Mouse (Mus musculus) hindbrain, embryonic 12.5 days (tissue): ENCODE data around the gene Rbfox1. TPM values are rescaled to one million over a fixed set of nuclear protein-coding genes. Genes with fewer than 3 reads are reported as not detected.

Experiments
- ATAC-seq: fragments of 200-750 bp; cut with Nextera tagmentation; 2 replicates; pipeline ENCODE4 v1.8.0; 2017; ENCODE audit warnings: moderate TSS enrichment; ENCODE audit not compliant: low FRiP score
- H3K27ac ChIP-seq: fragments of 300-500 bp; sonication (generic); 2 replicates; pipeline ENCODE4 v1.5.1; 2016; ENCODE audit warnings: mild to moderate bottlenecking
- H3K27me3 ChIP-seq: fragments of 300-500 bp; sonication (generic); 2 replicates; pipeline ENCODE4 v1.6.1; 2016; ENCODE audit warnings: mild to moderate bottlenecking
- H3K36me3 ChIP-seq: fragments of 300-500 bp; sonication (generic); 2 replicates; pipeline ENCODE4 v1.6.1; 2016; ENCODE audit warnings: mild to moderate bottlenecking
- H3K4me1 ChIP-seq: fragments of 300-500 bp; sonication (generic); 2 replicates; pipeline ENCODE4 v1.6.1; 2016
- H3K4me2 ChIP-seq: fragments of 300-500 bp; sonication (generic); replicated peaks from 2 replicates; pipeline ENCODE4 v1.6.1; 2016; ENCODE audit warnings: mild to moderate bottlenecking
- H3K4me3 ChIP-seq: fragments of 300-500 bp; sonication (generic); 2 replicates; pipeline ENCODE4 v1.5.1; 2016; ENCODE audit warnings: mild to moderate bottlenecking
- H3K9ac ChIP-seq: fragments of 300-500 bp; sonication (generic); 2 replicates; pipeline ENCODE4 v1.6.1; 2016; ENCODE audit warnings: mild to moderate bottlenecking, moderate library complexity
- H3K9me3 ChIP-seq: fragments of 300-500 bp; sonication (generic); replicated peaks from 2 replicates; pipeline ENCODE4 v1.6.1; 2016; ENCODE audit warnings: mild to moderate bottlenecking
- WGBS: fragments of 180-500 bp; shearing (Covaris S2); methylation state at CpG from one replicate; pipeline ENCODE4 v1.1.7; 2016; 5-methylcytosine and 5-hydroxymethylcytosine counted together
- polyA plus RNA-seq: library from polyadenylated mRNA; unstranded; fragments of >200 nt; fragmentation: Nextera tagmentation; extraction: Ambion mirVana; gene quantifications from 2 replicates; pipeline ENCODE4 v1.2.1, GENCODE M21; 2016

Gene Rbfox1
- polyA plus RNA-seq, 1 experiment from 2014 or later, result 50.1 TPM

DNA sequence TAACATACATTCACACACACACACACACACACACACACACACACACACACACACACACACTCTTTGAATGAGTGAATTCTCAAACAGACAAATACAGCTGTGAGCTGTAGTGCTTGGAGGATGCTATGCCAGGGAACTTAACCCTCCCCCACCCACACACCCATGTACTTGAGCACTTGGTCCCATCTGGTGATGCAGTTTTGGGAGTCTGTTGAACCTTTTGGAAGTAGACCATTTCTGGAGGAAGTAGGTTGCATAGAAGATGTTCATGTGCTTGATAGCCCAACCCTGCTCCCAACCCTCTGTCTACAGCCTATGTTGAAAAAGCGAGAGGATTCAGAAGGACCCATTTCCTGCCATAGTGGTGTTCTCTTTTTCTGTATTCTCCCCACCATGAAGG lies 1378.1 kb downstream of the Rbfox1 start:
- 97% methylated on average over 1 of the region's 1 CpGs for WGBS
- no peak overlapping the region for H3K27ac ChIP-seq
- no peaks in the 10 kb centered on the region for H3K36me3 ChIP-seq
- H3K4me3 ChIP-seq, result no peak overlapping the region
- no peaks in the 10 kb centered on the region for H3K27me3 ChIP-seq
- no peak overlapping the region for H3K9ac ChIP-seq
- H3K4me2 ChIP-seq, result no peak overlapping the region
- no peak for ATAC-seq
- no peaks in the 10 kb centered on the region for H3K4me1 ChIP-seq
- H3K9me3 ChIP-seq, result no peaks in the 10 kb centered on the region

DNA sequence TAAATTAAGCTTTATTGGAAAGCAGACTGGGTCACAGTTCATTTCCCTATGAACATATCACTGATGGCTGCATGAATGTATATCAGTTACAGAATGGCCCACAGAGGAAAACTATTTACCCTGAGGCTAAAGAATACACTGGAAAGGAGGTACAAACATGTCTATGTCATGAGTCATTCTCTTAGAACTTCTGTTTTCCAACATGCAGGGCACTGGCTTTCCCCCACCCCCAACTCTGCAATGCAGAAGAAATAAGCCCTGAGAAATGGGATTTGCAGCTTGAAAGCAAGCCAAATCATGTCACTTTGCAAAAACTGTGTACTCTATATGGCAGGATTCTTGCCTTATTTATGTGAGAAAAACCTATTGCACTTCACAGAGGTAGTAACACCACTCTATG lies 1380.6 kb downstream of the Rbfox1 start:
- H3K4me1 ChIP-seq, result no peaks in the 10 kb centered on the region
- H3K4me2 ChIP-seq, result no peak overlapping the region
- no peak for ATAC-seq
- H3K9ac ChIP-seq, result no peak overlapping the region
- no peaks in the 10 kb centered on the region for H3K36me3 ChIP-seq
- no peak overlapping the region for H3K27ac ChIP-seq
- H3K27me3 ChIP-seq, result no peaks in the 10 kb centered on the region
- no peaks in the 10 kb centered on the region for H3K9me3 ChIP-seq
- H3K4me3 ChIP-seq, result no peak overlapping the region

DNA sequence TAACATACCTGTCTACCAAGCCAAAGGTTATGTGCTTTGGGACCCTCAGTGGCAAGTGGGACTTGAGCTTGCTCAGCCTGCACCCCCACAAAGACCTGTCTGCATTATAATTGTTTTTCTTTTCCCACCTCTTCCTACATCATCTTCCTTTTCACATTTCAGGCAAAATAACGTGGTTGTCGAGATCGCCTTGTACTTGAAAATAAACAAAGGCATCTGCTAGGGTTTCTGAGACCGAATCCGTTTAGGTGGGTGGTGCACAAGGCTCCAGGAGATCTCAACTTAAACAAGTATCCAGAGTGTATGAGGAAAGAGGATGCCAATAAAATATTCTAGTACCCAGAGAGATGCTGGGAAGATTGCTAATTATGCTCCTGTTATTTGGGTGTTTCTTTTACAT lies 1390.3 kb downstream of the Rbfox1 start:
- Histone ChIP-seq H3K4me2 (no peak overlapping the region), H3K27me3 (no peaks in the 10 kb centered on the region), H3K4me1 (peaks cover 2% of the 10 kb centered on the region; the same call in 1 of the 2 replicates), H3K4me3 (no peak overlapping the region), H3K9ac (no peak overlapping the region), H3K36me3 (no peaks in the 10 kb centered on the region), H3K27ac (no peak overlapping the region), H3K9me3 (no peaks in the 10 kb centered on the region)
- no peak for ATAC-seq
- 92% methylated on average over 5 of the region's 5 CpGs for WGBS

DNA sequence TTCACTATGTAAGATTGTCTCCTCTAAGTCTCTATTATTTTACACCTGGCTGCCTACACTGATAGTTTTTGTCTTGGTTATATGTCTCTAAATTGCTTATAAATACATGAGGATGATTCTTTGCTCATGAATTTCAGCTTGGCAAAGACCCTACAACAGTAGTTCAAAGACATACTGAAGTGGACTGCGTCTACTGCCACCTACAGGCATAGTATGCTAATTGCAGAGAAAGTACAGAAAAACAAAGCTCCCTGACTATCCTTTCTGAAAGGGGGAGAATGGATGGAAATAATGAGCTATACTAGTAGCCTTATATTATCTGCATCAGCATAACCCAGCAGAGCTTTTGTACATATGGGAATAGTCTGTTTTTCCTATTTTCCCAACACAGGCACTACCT lies 1390.7 kb downstream of the Rbfox1 start:
- no peak overlapping the region for H3K27ac ChIP-seq
- no peaks in the 10 kb centered on the region for H3K27me3 ChIP-seq
- H3K9me3 ChIP-seq, result no peaks in the 10 kb centered on the region
- H3K9ac ChIP-seq, result no peak overlapping the region
- ATAC-seq, result no peak
- peaks cover 2% of the 10 kb centered on the region; the same call in 1 of the 2 replicates for H3K4me1 ChIP-seq
- no peak overlapping the region for H3K4me3 ChIP-seq
- 60% methylated on average over 1 of the region's 1 CpGs for WGBS
- no peaks in the 10 kb centered on the region for H3K36me3 ChIP-seq
- H3K4me2 ChIP-seq, result no peak overlapping the region

DNA sequence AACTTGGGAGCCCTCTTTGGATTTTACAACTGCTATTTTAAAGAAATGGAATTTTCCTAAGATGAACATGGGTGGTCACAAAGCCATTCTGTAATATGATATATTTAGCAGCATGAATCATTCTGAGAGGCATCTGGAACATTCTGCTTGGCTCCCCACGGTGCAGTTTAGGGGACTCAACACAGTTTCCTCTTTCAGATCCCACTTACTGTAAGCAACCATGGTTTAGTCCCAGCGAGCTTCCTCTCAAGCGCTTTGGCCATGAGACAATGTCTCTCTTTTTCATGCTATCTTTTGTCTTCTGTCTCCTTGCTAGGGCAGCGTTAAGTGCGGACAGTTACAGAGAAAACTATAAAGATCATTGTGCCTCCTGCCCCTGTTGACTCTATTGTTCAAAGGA lies 1394.4 kb downstream of the Rbfox1 start:
- no peak for ATAC-seq
- Histone ChIP-seq H3K9me3 (no peaks in the 10 kb centered on the region), H3K4me2 (no peak overlapping the region), H3K4me3 (no peak overlapping the region), H3K27ac (0 out of 2 replicates have a peak overlapping the region, but pooled peaks have one; percentile 30), H3K4me1 (peaks cover 2% of the 10 kb centered on the region; the same call in 1 of the 2 replicates), H3K27me3 (no peaks in the 10 kb centered on the region), H3K36me3 (no peaks in the 10 kb centered on the region), H3K9ac (no peak overlapping the region)
- 64% methylated on average over 5 of the region's 5 CpGs for WGBS

DNA sequence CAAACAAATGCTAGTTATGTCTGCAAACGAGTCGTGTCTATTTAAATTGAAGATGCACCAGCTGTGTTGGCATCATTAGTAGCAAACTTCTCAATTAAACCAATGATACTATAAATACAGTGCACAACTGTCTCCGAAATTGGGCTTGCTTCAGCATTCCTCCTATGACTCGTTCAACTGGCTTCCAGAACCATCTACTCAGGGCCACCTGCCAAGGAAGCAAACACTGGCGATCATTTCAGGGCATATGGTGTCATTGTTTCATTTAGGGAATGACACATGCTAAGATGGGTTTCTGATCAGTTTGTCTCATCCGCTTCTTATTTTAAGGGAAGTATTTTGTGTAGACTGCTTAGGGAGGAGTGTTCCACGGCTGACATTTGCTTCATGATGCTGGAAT lies 1397.1 kb downstream of the Rbfox1 start:
- Histone ChIP-seq H3K36me3 (no peaks in the 10 kb centered on the region), H3K4me3 (no peak overlapping the region), H3K9me3 (no peaks in the 10 kb centered on the region), H3K4me1 (peaks cover 2% of the 10 kb centered on the region; the same call in 1 of the 2 replicates), H3K4me2 (no peak overlapping the region), H3K27ac (no peak overlapping the region), H3K9ac (no peak overlapping the region), H3K27me3 (no peaks in the 10 kb centered on the region)
- no peak for ATAC-seq
- WGBS, result 93% methylated on average over 7 of the region's 7 CpGs

DNA sequence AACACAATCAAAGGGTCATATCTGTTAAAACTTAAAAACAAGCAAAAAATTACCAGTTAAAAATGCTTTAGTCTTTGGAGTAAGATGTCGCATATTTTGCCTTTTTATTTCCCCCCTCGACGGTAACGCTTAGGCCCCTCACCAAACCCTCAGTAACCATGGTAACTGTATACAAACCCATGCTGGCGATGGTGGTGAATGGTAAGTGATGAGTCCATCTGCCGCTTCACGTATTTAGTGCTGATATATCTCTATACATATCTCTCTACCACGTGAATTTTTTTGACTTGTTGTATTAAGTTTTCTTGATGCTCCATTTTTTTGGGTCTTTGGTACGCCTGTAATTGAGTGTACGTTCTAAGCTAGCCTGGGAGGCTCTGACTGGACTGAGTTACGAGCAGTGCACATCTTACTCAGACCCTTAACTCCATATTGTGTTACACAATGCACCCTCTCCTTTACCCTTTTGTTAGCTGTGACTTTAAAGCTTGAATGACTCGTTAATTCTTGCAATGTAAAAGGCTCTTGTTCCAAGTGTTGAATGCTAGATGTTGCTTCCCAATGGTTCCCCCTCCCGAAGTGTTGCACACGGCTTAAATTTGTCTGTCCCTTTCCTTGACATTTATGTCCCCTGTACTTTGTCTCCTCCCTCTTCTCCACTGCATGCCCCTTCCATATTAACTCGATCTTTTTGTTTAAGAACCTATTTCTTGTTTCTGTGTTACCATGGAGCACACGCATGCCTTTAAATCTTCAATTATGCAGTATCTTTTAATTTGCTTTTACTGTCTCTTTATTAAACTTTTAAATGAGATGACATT lies 1408.0 kb downstream of the Rbfox1 start:
- H3K27me3 ChIP-seq, result no peaks in the 10 kb centered on the region
- no peak overlapping the region for H3K9ac ChIP-seq
- H3K4me3 ChIP-seq, result no peak overlapping the region
- peak; percentile 80 for ATAC-seq
- H3K36me3 ChIP-seq, result no peaks in the 10 kb centered on the region
- no peaks in the 10 kb centered on the region for H3K9me3 ChIP-seq
- 50% methylated on average over 16 of the region's 16 CpGs for WGBS
- H3K27ac ChIP-seq, result no peak overlapping the region
- H3K4me2 ChIP-seq, result no peak overlapping the region
- H3K4me1 ChIP-seq, result no peaks in the 10 kb centered on the region

DNA sequence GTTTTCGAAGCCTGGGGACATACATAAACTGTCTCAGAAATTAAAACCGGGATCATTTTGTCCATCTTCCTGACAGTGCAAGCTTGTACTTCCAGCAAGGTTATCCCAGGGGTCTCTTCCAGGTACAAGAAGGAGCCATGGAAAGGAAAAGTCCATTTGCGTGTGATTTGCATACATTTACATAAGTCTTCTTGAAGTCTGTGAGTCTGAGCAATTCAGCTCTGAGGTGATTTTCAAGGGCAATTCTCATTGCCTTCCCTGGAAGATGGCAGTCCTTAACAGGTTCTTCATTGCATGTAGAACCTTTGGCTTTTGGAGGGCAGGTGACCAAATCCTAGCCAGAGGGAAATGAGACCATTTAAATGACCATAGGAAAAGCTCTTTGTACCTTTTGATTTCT lies 1417.3 kb downstream of the Rbfox1 start:
- H3K4me3 ChIP-seq, result no peak overlapping the region
- no peaks in the 10 kb centered on the region for H3K4me1 ChIP-seq
- H3K4me2 ChIP-seq, result no peak overlapping the region
- no peaks in the 10 kb centered on the region for H3K36me3 ChIP-seq
- H3K9me3 ChIP-seq, result no peaks in the 10 kb centered on the region
- ATAC-seq, result no peak
- H3K27ac ChIP-seq, result no peak overlapping the region
- no peaks in the 10 kb centered on the region for H3K27me3 ChIP-seq
- no peak overlapping the region for H3K9ac ChIP-seq
- 69% methylated on average over 3 of the region's 3 CpGs for WGBS

DNA sequence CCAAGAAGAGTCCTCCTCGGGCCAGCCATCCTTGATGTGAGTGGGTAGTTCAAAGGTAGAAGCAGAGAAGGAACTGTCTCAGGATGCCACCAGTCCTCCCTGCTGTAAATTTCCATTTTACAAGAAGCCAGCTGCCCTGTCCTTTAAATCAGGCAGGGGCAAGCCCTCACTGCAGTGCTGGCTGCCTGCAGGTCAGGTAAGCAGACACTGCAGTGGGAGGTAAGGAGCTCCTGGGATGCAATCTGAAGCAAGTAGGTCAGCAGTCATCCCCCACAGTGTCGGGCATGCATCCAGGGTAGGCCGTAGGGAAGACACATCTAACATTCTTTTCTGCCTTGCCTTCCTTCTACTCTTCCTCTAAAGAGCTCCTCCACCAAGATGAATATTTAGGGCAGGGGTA lies 1444.0 kb downstream of the Rbfox1 start:
- no peak overlapping the region for H3K4me3 ChIP-seq

DNA sequence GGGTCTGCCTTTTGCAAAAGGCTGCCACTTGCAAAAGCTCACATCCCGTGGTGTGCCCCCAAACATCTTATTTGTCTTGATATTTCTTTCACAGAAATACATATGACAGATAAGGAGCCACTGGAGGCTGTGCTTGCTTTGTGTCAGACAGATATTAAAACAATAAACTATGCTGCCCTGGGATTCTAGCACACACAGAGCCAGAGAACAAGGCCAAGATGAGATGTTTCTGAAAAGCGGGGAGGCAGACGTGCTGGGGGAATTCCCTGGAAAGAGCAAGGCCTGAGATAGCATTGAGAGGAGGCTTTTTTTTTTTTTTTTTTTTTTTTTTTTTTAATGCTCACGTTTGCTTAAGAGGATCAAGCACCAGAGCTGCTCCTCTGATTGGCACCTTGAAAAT lies 1456.0 kb downstream of the Rbfox1 start:
- H3K9me3 ChIP-seq, result no peaks in the 10 kb centered on the region
- H3K27me3 ChIP-seq, result no peaks in the 10 kb centered on the region
- ATAC-seq, result no peak
- no peaks in the 10 kb centered on the region for H3K36me3 ChIP-seq
- no peak overlapping the region for H3K4me3 ChIP-seq
- 0 out of 2 replicates have a peak, but pooled peaks cover 1% of the 10 kb centered on the region for H3K4me1 ChIP-seq
- no peak overlapping the region for H3K9ac ChIP-seq
- no peak overlapping the region for H3K4me2 ChIP-seq
- H3K27ac ChIP-seq, result no peak overlapping the region
- WGBS, result 55% methylated on average over 4 of the region's 4 CpGs

More for the DNA sequence above, 1444.0 kb downstream of the Rbfox1 start:
- no peaks in the 10 kb centered on the region for H3K27me3 ChIP-seq
- H3K36me3 ChIP-seq, result no peaks in the 10 kb centered on the region
- no peak for ATAC-seq
- no peak overlapping the region for H3K27ac ChIP-seq
- H3K4me1 ChIP-seq, result no peaks in the 10 kb centered on the region
- no peak overlapping the region for H3K4me2 ChIP-seq
- no peak overlapping the region for H3K9ac ChIP-seq
- 71% methylated on average over 3 of the region's 3 CpGs for WGBS
- no peaks in the 10 kb centered on the region for H3K9me3 ChIP-seq

DNA sequence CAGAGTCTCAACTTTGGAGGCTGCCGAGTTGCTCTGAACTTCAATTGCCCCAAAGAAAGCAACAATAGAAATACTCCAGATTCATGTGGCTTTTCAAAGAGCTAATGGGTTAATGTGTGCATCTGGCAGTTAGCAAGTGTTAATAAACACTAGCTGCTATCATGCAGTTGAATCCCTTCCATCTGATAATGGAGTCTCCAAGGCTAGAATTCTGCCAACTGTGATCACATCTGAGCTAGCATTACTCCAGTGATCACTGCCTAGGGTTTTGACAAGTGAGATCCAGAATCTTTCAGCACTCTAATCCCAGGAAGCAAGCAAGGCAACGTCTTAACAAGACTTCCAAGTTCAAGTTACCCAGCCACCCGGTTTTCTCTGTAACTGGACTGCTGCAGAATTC lies 1460.1 kb downstream of the Rbfox1 start:
- ATAC-seq, result no peak
- no peaks in the 10 kb centered on the region for H3K9me3 ChIP-seq
- H3K27ac ChIP-seq, result no peak overlapping the region
- no peak overlapping the region for H3K4me2 ChIP-seq
- H3K36me3 ChIP-seq, result no peaks in the 10 kb centered on the region
- no peaks in the 10 kb centered on the region for H3K27me3 ChIP-seq
- 67% methylated on average over 3 of the region's 3 CpGs for WGBS
- no peak overlapping the region for H3K4me3 ChIP-seq
- no peak overlapping the region for H3K9ac ChIP-seq
- H3K4me1 ChIP-seq, result peaks cover 7% of the 10 kb centered on the region; the same call in 1 of the 2 replicates

DNA sequence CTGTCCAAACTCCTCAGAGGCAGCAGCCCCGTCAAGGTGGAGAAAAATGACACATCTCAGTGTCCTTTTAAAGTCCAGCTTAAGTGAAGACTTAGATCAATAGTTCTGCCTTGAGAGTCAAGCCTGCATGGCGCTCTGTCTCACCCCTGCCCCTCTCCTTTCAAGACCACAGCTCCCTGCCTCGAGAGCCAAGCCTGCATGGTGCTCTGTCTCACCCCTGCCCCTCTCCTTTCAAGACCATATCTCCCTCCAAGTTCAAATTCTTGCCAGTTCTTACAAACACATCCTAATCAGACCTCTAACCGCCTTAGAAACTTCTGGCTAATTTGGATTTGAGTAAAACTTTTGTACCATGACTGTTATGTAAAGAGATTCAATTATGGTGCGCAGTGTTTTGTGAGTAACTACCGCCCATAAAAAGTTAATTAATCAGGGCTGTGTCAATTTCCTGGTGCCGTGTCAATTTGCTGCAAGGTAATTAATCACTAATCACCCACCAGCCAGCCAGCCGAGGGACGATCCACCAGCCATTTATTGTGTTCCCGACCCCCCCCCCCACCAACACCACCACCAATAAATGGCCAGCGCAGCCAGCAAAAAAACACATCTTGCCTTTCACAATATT lies 1461.0 kb downstream of the Rbfox1 start:
- Histone ChIP-seq H3K4me1 (peaks cover 7% of the 10 kb centered on the region; the same call in 1 of the 2 replicates), H3K4me3 (no peak overlapping the region), H3K4me2 (no peak overlapping the region), H3K9me3 (no peaks in the 10 kb centered on the region), H3K36me3 (no peaks in the 10 kb centered on the region), H3K9ac (no peak overlapping the region), H3K27ac (no peak overlapping the region), H3K27me3 (no peaks in the 10 kb centered on the region)
- ATAC-seq, result no peak
- 46% methylated on average over 11 of the region's 11 CpGs for WGBS
